Mouse (Mus musculus) liver, embryonic 15.5 days (tissue): ENCODE data around the gene Brd3os. TPM values are rescaled to one million over a fixed set of nuclear protein-coding genes. Genes with fewer than 3 reads are reported as not detected.
A peak's percentile ranks its signal among the peaks of the same experiment; 100 is the strongest.

Source experiments
- ATAC-seq: fragments of 200-750 bp; cut with Nextera tagmentation; 2 replicates; pipeline ENCODE4 v1.8.0; 2017; ENCODE audit warnings: moderate number of reproducible peaks, mild to moderate bottlenecking, moderate library complexity; ENCODE audit not compliant: insufficient read depth
- H3K27ac ChIP-seq: fragments of 300-500 bp; sonication (generic); replicated peaks from 2 replicates; pipeline ENCODE4 v1.5.1; 2015; ENCODE audit warnings: mild to moderate bottlenecking, inconsistent platforms
- H3K27me3 ChIP-seq: fragments of 300-500 bp; sonication (generic); 2 replicates; pipeline ENCODE4 v1.6.1; 2015; ENCODE audit warnings: mild to moderate bottlenecking, inconsistent platforms
- H3K36me3 ChIP-seq: fragments of 300-500 bp; sonication (generic); replicated peaks from 2 replicates; pipeline ENCODE4 v1.6.1; 2015; ENCODE audit warnings: moderate library complexity, mild to moderate bottlenecking, inconsistent platforms
- H3K4me1 ChIP-seq: fragments of 300-500 bp; sonication (generic); replicated peaks from 2 replicates; pipeline ENCODE4 v1.6.1; 2015; ENCODE audit warnings: inconsistent platforms
- H3K4me2 ChIP-seq: fragments of 300-500 bp; sonication (generic); 2 replicates; pipeline ENCODE4 v1.6.1; 2015; ENCODE audit warnings: moderate library complexity, mild to moderate bottlenecking, inconsistent platforms
- H3K4me3 ChIP-seq: fragments of 300-500 bp; sonication (generic); replicated peaks from 2 replicates; pipeline ENCODE4 v1.5.1; 2015; ENCODE audit warnings: mild to moderate bottlenecking, inconsistent platforms
- H3K9ac ChIP-seq: fragments of 300-500 bp; sonication (generic); 2 replicates; pipeline ENCODE4 v1.6.1; 2015; ENCODE audit warnings: moderate library complexity, mild to moderate bottlenecking, inconsistent platforms
- H3K9me3 ChIP-seq: fragments of 300-500 bp; sonication (generic); replicated peaks from 2 replicates; pipeline ENCODE4 v1.6.1; 2016; ENCODE audit warnings: inconsistent platforms
- whole genome bisulfite sequencing: fragments of 180-500 bp; shearing (Covaris S2); methylation state at CpG from one replicate; pipeline ENCODE4 v1.1.7; 2015; ENCODE audit warnings: mixed read lengths; ENCODE audit not compliant: insufficient replicate concordance; 5-methylcytosine and 5-hydroxymethylcytosine counted together
- microRNA-seq: library from miRNA; unstranded; fragments of <30 nt; microRNA quantifications from one replicate; pipeline ENCODE4, GENCODE M21; 2016
- polyA plus RNA-seq: library from polyadenylated mRNA; unstranded; fragments of >200 nt; fragmentation: Nextera tagmentation; extraction: Ambion mirVana; gene quantifications from 2 replicates; pipeline ENCODE4 v1.2.1, GENCODE M21; 2015

Gene Brd3os
- polyA plus RNA-seq, 1 experiment from 2014 or later: 0.50 TPM

- no peak for ATAC-seq
- H3K27ac ChIP-seq: no peak overlapping the region
- no peaks in the 10 kb centered on the region for H3K27me3 ChIP-seq
- peaks cover 18% of the 10 kb centered on the region for H3K4me1 ChIP-seq
- H3K9ac ChIP-seq: no peak overlapping the region
- no peaks in the 10 kb centered on the region for H3K36me3 ChIP-seq
- no peaks in the 10 kb centered on the region for H3K9me3 ChIP-seq
- 41% methylated on average over 7 of the region's 7 CpGs for WGBS
- H3K4me3 ChIP-seq: no peak overlapping the region
- H3K4me2 ChIP-seq: no peak overlapping the region
Measured at GRCm38 (mm10) chr2:27482265-27482861, 40.2 kb downstream of the Brd3os start.

- no peaks in the 10 kb centered on the region for H3K27me3 ChIP-seq
- no peak overlapping the region; the same call in 1 of the 2 replicates for H3K4me2 ChIP-seq
- H3K9ac ChIP-seq: no peak overlapping the region
- H3K4me1 ChIP-seq: peaks cover 14% of the 10 kb centered on the region
- no peaks in the 10 kb centered on the region for H3K36me3 ChIP-seq
- peak overlapping the region; percentile 24; the same call in 1 of the 2 replicates for H3K27ac ChIP-seq
- WGBS: 35% methylated on average over 4 of the region's 4 CpGs
- H3K9me3 ChIP-seq: no peaks in the 10 kb centered on the region
- no peak for ATAC-seq
- no peak overlapping the region for H3K4me3 ChIP-seq
Measured at GRCm38 (mm10) chr2:27486725-27487124, 44.6 kb downstream of the Brd3os start.

- H3K27ac ChIP-seq: peak overlapping the region; percentile 24; the same call in 1 of the 2 replicates
- ATAC-seq: peak; percentile 66
- 36% methylated on average over 3 of the region's 4 CpGs for WGBS
- H3K4me2 ChIP-seq: no peak overlapping the region
- no peaks in the 10 kb centered on the region for H3K27me3 ChIP-seq
- no peaks in the 10 kb centered on the region for H3K9me3 ChIP-seq
- no peaks in the 10 kb centered on the region for H3K36me3 ChIP-seq
- H3K9ac ChIP-seq: no peak overlapping the region
- no peak overlapping the region for H3K4me3 ChIP-seq
- peaks cover 14% of the 10 kb centered on the region for H3K4me1 ChIP-seq
Measured at GRCm38 (mm10) chr2:27487336-27488049, 45.4 kb downstream of the Brd3os start.

- Histone ChIP-seq H3K4me2 (no peak overlapping the region), H3K27ac (no peak overlapping the region), H3K4me1 (peaks cover 12% of the 10 kb centered on the region), H3K27me3 (no peaks in the 10 kb centered on the region), H3K9ac (no peak overlapping the region), H3K4me3 (no peak overlapping the region), H3K36me3 (no peaks in the 10 kb centered on the region), H3K9me3 (no peaks in the 10 kb centered on the region)
- WGBS: 45% methylated on average over 1 of the region's 1 CpGs
- no peak for ATAC-seq
Measured at GRCm38 (mm10) chr2:27488362-27488761, 46.2 kb downstream of the Brd3os start.

- Histone ChIP-seq H3K4me2 (no peak overlapping the region), H3K36me3 (no peaks in the 10 kb centered on the region), H3K4me1 (peaks cover 12% of the 10 kb centered on the region), H3K9ac (no peak overlapping the region), H3K4me3 (no peak overlapping the region), H3K9me3 (no peaks in the 10 kb centered on the region; the same call in 1 of the 2 replicates), H3K27me3 (no peaks in the 10 kb centered on the region), H3K27ac (no peak overlapping the region)
- no peak for ATAC-seq
- 13% methylated on average over 2 of the region's 2 CpGs for WGBS
Measured at GRCm38 (mm10) chr2:27490939-27491338, 48.8 kb downstream of the Brd3os start.

Small RNA genes lying within 50 kb of the gene (microRNA-seq; reads per million reads assigned to microRNA genes)
- not detected for gene Gm24049
- gene Mir7578: not detected

Other genes with a start within 250 kb of the Brd3os start
- 51.2 and 68.3 TPM in 2 replicates for gene Sardh, start 194.0 kb upstream of the Brd3os start, polyA plus RNA-seq
- gene Vav2, start 15.3 kb upstream of the Brd3os start, polyA plus RNA-seq: 4.7 and 5.8 TPM in 2 replicates
- gene Brd3, start 65.3 kb downstream of the Brd3os start, polyA plus RNA-seq: 22.5 and 22.9 TPM in 2 replicates
- gene Wdr5, start 72.8 kb downstream of the Brd3os start, polyA plus RNA-seq: 26.2 and 27.5 TPM in 2 replicates
- 4.7 and 5.8 TPM in 2 replicates for gene Rxra, start 234.1 kb downstream of the Brd3os start, polyA plus RNA-seq